Mouse (Mus musculus) erythroblast, embryonic 14.5 days (primary cell): ENCODE results near the gene Smpd3.

ENCODE experiments used
- GATA1 ChIP-seq: IDR thresholded peaks from 2 replicates; pipeline ENCODE4 v1.6.1; 2012; ENCODE audit warnings: low read length, inconsistent platforms, mixed read lengths
- TAL1 ChIP-seq: IDR thresholded peaks from 3 replicates; pipeline ENCODE4 v1.6.1; 2012; ENCODE audit warnings: low read length, inconsistent platforms, mixed read lengths

GRCm38 (mm10) chr8:106268710-106269346, 69.0 kb downstream of the Smpd3 start:
- TF ChIP-seq GATA1: no peak
- TF ChIP-seq TAL1: no peak
